Mouse (Mus musculus) forebrain, embryonic 12.5 days (tissue): Measurements from ENCODE around the gene Fam229a. TPM values are rescaled to one million over a fixed set of nuclear protein-coding genes. Genes with fewer than 3 reads are reported as not detected.

Source experiments
- polyA plus RNA-seq: library from polyadenylated mRNA; unstranded; fragments of >200 nt; fragmentation: Nextera tagmentation; extraction: Ambion mirVana; gene quantifications from 2 replicates; pipeline ENCODE4 v1.2.1, GENCODE M21; 2016

Gene Fam229a
- polyA plus RNA-seq, 1 experiment from 2014 or later: not detected

Other genes with a start within 250 kb of the Fam229a start
- 4.4 and 4.7 TPM in 2 replicates for gene C77080, start 229.8 kb upstream of the Fam229a start, polyA plus RNA-seq
- 0.29 and 0.40 TPM in 2 replicates for gene Sync, start 203.6 kb upstream of the Fam229a start, polyA plus RNA-seq
- gene Rbbp4, start 155.8 kb upstream of the Fam229a start, polyA plus RNA-seq: 525 and 575 TPM in 2 replicates
- gene Zbtb8os, start 155.5 kb upstream of the Fam229a start, polyA plus RNA-seq: 35.2 and 36.2 TPM in 2 replicates
- gene Zbtb8a, start 113.1 kb upstream of the Fam229a start, polyA plus RNA-seq: 10.6 and 10.9 TPM in 2 replicates
- 2.8 and 3.2 TPM in 2 replicates for gene Zbtb8b, start 50.3 kb upstream of the Fam229a start, polyA plus RNA-seq
- 27.3 and 29.4 TPM in 2 replicates for gene Bsdc1, start 29.6 kb upstream of the Fam229a start, polyA plus RNA-seq
- gene Tssk3, start 168 bp upstream of the Fam229a start, polyA plus RNA-seq: not detected in 2 replicates
- 1,836 and 1,849 TPM in 2 replicates for gene Marcksl1, start 22.4 kb downstream of the Fam229a start, polyA plus RNA-seq
- gene Hdac1, start 51.5 kb downstream of the Fam229a start, polyA plus RNA-seq: 207 and 221 TPM in 2 replicates
- 9.0 and 9.3 TPM in 2 replicates for gene Lck, start 82.5 kb downstream of the Fam229a start, polyA plus RNA-seq
- 0.37 and 0.92 TPM in 2 replicates for gene Fam167b, start 87.4 kb downstream of the Fam229a start, polyA plus RNA-seq
- 204 and 212 TPM in 2 replicates for gene Eif3i, start 109.5 kb downstream of the Fam229a start, polyA plus RNA-seq
- 161 and 163 TPM in 2 replicates for gene Tmem234, start 109.5 kb downstream of the Fam229a start, polyA plus RNA-seq
- 2.6 and 2.9 TPM in 2 replicates for gene Dcdc2b, start 123.1 kb downstream of the Fam229a start, polyA plus RNA-seq
- 26.5 and 27.4 TPM in 2 replicates for gene Iqcc, start 127.9 kb downstream of the Fam229a start, polyA plus RNA-seq
- 75.4 and 79.2 TPM in 2 replicates for gene Ccdc28b, start 132.8 kb downstream of the Fam229a start, polyA plus RNA-seq
- gene Txlna, start 149.9 kb downstream of the Fam229a start, polyA plus RNA-seq: 97.1 and 111 TPM in 2 replicates
- gene Kpna6, start 181.6 kb downstream of the Fam229a start, polyA plus RNA-seq: 13.6 and 14.9 TPM in 2 replicates
- gene Tmem39b, start 205.6 kb downstream of the Fam229a start, polyA plus RNA-seq: 18.5 and 21.9 TPM in 2 replicates